Mouse (Mus musculus): Measurements from ENCODE around the gene Rpp40.

GRCm38 (mm10) chr13:35880555-35881046 is 25.6 kb downstream of the Rpp40 start:
- no peak for TF ChIP-seq CTCF (IDR thresholded peaks at IDR 0.05 in 2 of 3, conservative IDR thresholded peaks at IDR 0.05 in 1 of 3; ENCODE audit: control insufficient read depth in 1 of 3, insufficient read depth in 1 of 3, low read depth in 2 of 3, low read length in 3 of 3, poor library complexity in 1 of 3, severe bottlenecking in 1 of 3)
- TF ChIP-seq POLR2A (IDR thresholded peaks at IDR 0.05; ENCODE audit: control insufficient read depth in 1 of 2, insufficient read depth in 1 of 2, low read depth in 1 of 2, low read length in 2 of 2, poor library complexity in 1 of 2), result no peak
- no peak for TF ChIP-seq MAZ (IDR thresholded peaks at IDR 0.05; ENCODE audit: low read depth, low read length)
- TF ChIP-seq E2F4 (IDR thresholded peaks at IDR 0.05; ENCODE audit: borderline replicate concordance, low read depth, low read length), result no peak
- TF ChIP-seq ZMIZ1 (IDR thresholded peaks at IDR 0.05; ENCODE audit: low read depth, low read length), result no peak
- no peak for TF ChIP-seq TCF12 (IDR thresholded peaks at IDR 0.05; ENCODE audit: low read depth, low read length)
- no peak for TF ChIP-seq POLR2AphosphoS5 (IDR thresholded peaks at IDR 0.05; ENCODE audit: borderline replicate concordance, low read depth, low read length)
- TF ChIP-seq EP300 (IDR thresholded peaks at IDR 0.05; ENCODE audit: low read depth in 1 of 2, low read length in 2 of 2), result no peak
- no peak for TF ChIP-seq USF2 (IDR thresholded peaks at IDR 0.05; ENCODE audit: borderline replicate concordance in 1 of 2, insufficient read depth in 1 of 2, low read depth in 1 of 2, low read length in 2 of 2)

Data from MEL (cell line).